ENCODE assay signal across 13 mouse cellular contexts in genomic region chr7:144534773-144535172, GRCm38 (mm10).
"Had no signal": no experiment of that assay in that cellular context is flagged by ENCODE, and none has a peak within 500 bp of the region (broad histone marks: within the 10 kb centered on the region; RNA-seq: fewer than 3 reads in every experiment).

No protein-coding gene starts in this region.

- H3K4me3 ChIP-seq: kidney, embryonic 15.5 days; layer of hippocampus, adult 2 months; liver, embryonic 13.5 days; midbrain, embryonic 10.5 days; midbrain, embryonic 13.5 days had no signal

- H3K27ac ChIP-seq: kidney, embryonic 15.5 days; layer of hippocampus, adult 2 months; liver, embryonic 13.5 days; midbrain, embryonic 10.5 days; midbrain, embryonic 13.5 days had no signal

- ATAC-seq: midbrain, embryonic 13.5 days had no signal

- DNase-seq: kidney, adult 2 months; kidney, postnatal 14 days; kidney, postnatal 4 days; layer of hippocampus, adult 9-11 months; liver, embryonic 13.5 days; lung, adult 2 months; lung, postnatal 14 days; lung, postnatal 4 days; thymus, adult 18-20 months had no signal

- H3K9me3 ChIP-seq: kidney, embryonic 15.5 days; liver, embryonic 13.5 days; midbrain, embryonic 10.5 days; midbrain, embryonic 13.5 days had no signal

- H3K4me2 ChIP-seq: kidney, embryonic 15.5 days; liver, embryonic 13.5 days; midbrain, embryonic 13.5 days had no signal

- H3K36me3 ChIP-seq: kidney, embryonic 15.5 days; liver, embryonic 13.5 days; midbrain, embryonic 13.5 days had no signal

- H3K9ac ChIP-seq: kidney, embryonic 15.5 days; liver, embryonic 13.5 days; midbrain, embryonic 13.5 days had no signal

- H3K27me3 ChIP-seq: kidney, embryonic 15.5 days; liver, embryonic 13.5 days; midbrain, embryonic 13.5 days had no signal
